Mouse (Mus musculus): ENCODE measurements at regions not wholly inside any gene's neighbourhood (a gene's known extent, or its start where the extent isn't known, plus 50 kb on each side); places are given as distances from the start of the nearest gene placed in this dataset.

GRCm38 (mm10) chr16:30656881-30657280 lies 57.4 kb downstream of the Fam43a start:
- no peak for TF ChIP-seq CTCF (IDR thresholded peaks at IDR 0.05; ENCODE audit: borderline replicate concordance, control insufficient read depth, extremely low read depth, insufficient read depth, low read length, poor library complexity)
- no peak for TF ChIP-seq POLR2A (IDR thresholded peaks at IDR 0.05; ENCODE audit: control insufficient read depth, extremely low read depth, insufficient read depth, low read length, poor library complexity)

Data from thymus, adult 2 months (tissue).